Mouse (Mus musculus) midbrain, embryonic 11.5 days (tissue): Measurements from ENCODE around the gene Tmem38a. TPM values are rescaled to one million over a fixed set of nuclear protein-coding genes. Genes with fewer than 3 reads are reported as not detected.

Source experiments
- ATAC-seq: fragments of 200-750 bp; cut with Nextera tagmentation; 2 replicates; pipeline ENCODE4 v1.8.0; 2017; ENCODE audit warnings: moderate TSS enrichment, moderate library complexity; ENCODE audit not compliant: low FRiP score
- DNase-seq: peaks from one replicate; pipeline ENCODE4 v3.0.0; 2015; ENCODE audit warnings: low spot score; ENCODE audit errors: missing footprints
- H3K27ac ChIP-seq: fragments of 300-500 bp; sonication (generic); 2 replicates; pipeline ENCODE4 v1.5.1; 2014; ENCODE audit warnings: low read depth, low read length
- H3K27me3 ChIP-seq: fragments of 300-500 bp; sonication (generic); 2 replicates; pipeline ENCODE4 v1.6.1; 2014; ENCODE audit warnings: mild to moderate bottlenecking, low read length, moderate library complexity, mixed read lengths; ENCODE audit not compliant: control insufficient read depth, insufficient read depth
- H3K36me3 ChIP-seq: fragments of 300-500 bp; sonication (generic); 2 replicates; pipeline ENCODE4 v1.6.1; 2014; ENCODE audit warnings: mild to moderate bottlenecking, low read length, moderate library complexity, mixed read lengths; ENCODE audit not compliant: control insufficient read depth, insufficient read depth
- H3K4me1 ChIP-seq: fragments of 300-500 bp; sonication (generic); 2 replicates; pipeline ENCODE4 v1.6.1; 2014; ENCODE audit warnings: low read length; ENCODE audit not compliant: control insufficient read depth, insufficient read depth
- H3K4me2 ChIP-seq: fragments of 300-500 bp; sonication (generic); 2 replicates; pipeline ENCODE4 v1.6.1; 2014; ENCODE audit warnings: mild to moderate bottlenecking, moderate library complexity
- H3K4me3 ChIP-seq: fragments of 300-500 bp; sonication (generic); 2 replicates; pipeline ENCODE4 v1.5.1; 2014; ENCODE audit warnings: low read depth, low read length
- H3K9ac ChIP-seq: fragments of 300-500 bp; sonication (generic); 2 replicates; pipeline ENCODE4 v1.6.1; 2014; ENCODE audit warnings: low read length
- H3K9me3 ChIP-seq: fragments of 300-500 bp; sonication (generic); 2 replicates; pipeline ENCODE4 v1.6.1; 2016; ENCODE audit warnings: low read length; ENCODE audit not compliant: control insufficient read depth
- WGBS: fragments of 180-500 bp; shearing (Covaris S2); extraction: QIAGEN DNeasy Blood & Tissue Kit; methylation state at CpG from one replicate; pipeline ENCODE4 v1.1.7; 2014; 5-methylcytosine and 5-hydroxymethylcytosine counted together
- polyA plus RNA-seq: library from polyadenylated mRNA; unstranded; fragments of >200 nt; fragmentation: Nextera tagmentation; extraction: Ambion mirVana; gene quantifications from 2 replicates; pipeline ENCODE4 v1.2.1, GENCODE M21; 2014

The Tmem38a gene
- polyA plus RNA-seq, 1 experiment from 2014 or later, result 9.1 TPM

GRCm38 (mm10) chr8:72555770-72556169 is 16.1 kb upstream of the Tmem38a start:
- H3K27me3 ChIP-seq, result no peaks in the 10 kb centered on the region
- WGBS, result 52% methylated on average over 4 of the region's 4 CpGs
- H3K4me2 ChIP-seq, result no peak overlapping the region
- no peak for ATAC-seq
- H3K27ac ChIP-seq, result no peak overlapping the region
- no peaks in the 10 kb centered on the region for H3K4me1 ChIP-seq
- no peaks in the 10 kb centered on the region for H3K9me3 ChIP-seq
- DNase-seq, result no peak
- no peak overlapping the region for H3K4me3 ChIP-seq
- H3K9ac ChIP-seq, result no peak overlapping the region
- no peaks in the 10 kb centered on the region for H3K36me3 ChIP-seq

- Histone ChIP-seq H3K4me3 (no peak overlapping the region), H3K9me3 (no peaks in the 10 kb centered on the region), H3K27me3 (no peaks in the 10 kb centered on the region), H3K27ac (no peak overlapping the region), H3K36me3 (peaks cover 8% of the 10 kb centered on the region), H3K9ac (no peak overlapping the region), H3K4me2 (no peak overlapping the region), H3K4me1 (no peaks in the 10 kb centered on the region)
- no peak for DNase-seq
- WGBS, result 90% methylated on average over 1 of the region's 1 CpGs
- ATAC-seq, result no peak
Measured at GRCm38 (mm10) chr8:72561111-72561689, 10.7 kb upstream of the Tmem38a start.

GRCm38 (mm10) chr8:72565970-72566369 is 5.9 kb upstream of the Tmem38a start:
- Histone ChIP-seq H3K36me3 (peaks cover 28% of the 10 kb centered on the region), H3K9ac (no peak overlapping the region), H3K4me1 (peaks cover 4% of the 10 kb centered on the region), H3K4me3 (no peak overlapping the region), H3K4me2 (no peak overlapping the region), H3K27me3 (no peaks in the 10 kb centered on the region), H3K9me3 (no peaks in the 10 kb centered on the region), H3K27ac (no peak overlapping the region)
- 93% methylated on average over 2 of the region's 2 CpGs for WGBS
- no peak for DNase-seq
- ATAC-seq, result no peak

GRCm38 (mm10) chr8:72570633-72571610 is 933 bp upstream of the Tmem38a start, which contains the start of gene Smim7:
Gene Smim7 (minus strand): TSS chr8:72571088.
- Histone ChIP-seq H3K9me3 (no peaks in the 10 kb centered on the region), H3K27me3 (no peaks in the 10 kb centered on the region), H3K4me1 (peaks cover 11% of the 10 kb centered on the region), H3K4me3 (peak within 1 kb of the TSS; percentile 64), H3K4me2 (peak within 1 kb of the TSS; percentile 88), H3K27ac (peak within 1 kb of the TSS; percentile 77), H3K9ac (peak within 1 kb of the TSS; percentile 76), H3K36me3 (peaks cover 21% of the 10 kb centered on the region)
- ATAC-seq (peak; percentile 98), DNase-seq (peak; percentile 100)
- WGBS, result under 1% methylated on average over 52 of the region's 52 CpGs

GRCm38 (mm10) chr8:72572507-72572906 is 652 bp downstream of the Tmem38a start:
- H3K36me3 ChIP-seq, result peaks cover 10% of the 10 kb centered on the region
- ATAC-seq (no peak), DNase-seq (no peak)
- peaks cover 11% of the 10 kb centered on the region for H3K4me1 ChIP-seq
- peak overlapping the region; percentile 76 for H3K9ac ChIP-seq
- H3K9me3 ChIP-seq, result no peaks in the 10 kb centered on the region
- no peaks in the 10 kb centered on the region for H3K27me3 ChIP-seq
- no peak overlapping the region for H3K27ac ChIP-seq
- H3K4me3 ChIP-seq, result peak overlapping the region; percentile 64
- H3K4me2 ChIP-seq, result peak overlapping the region; percentile 88
- WGBS, result 5% methylated on average over 10 of the region's 10 CpGs

GRCm38 (mm10) chr8:72573450-72573849 is 1.6 kb downstream of the Tmem38a start:
- DNase-seq, result no peak
- Histone ChIP-seq H3K27ac (no peak overlapping the region), H3K36me3 (peaks cover 6% of the 10 kb centered on the region), H3K4me2 (no peak overlapping the region), H3K4me3 (no peak overlapping the region), H3K9me3 (no peaks in the 10 kb centered on the region), H3K27me3 (no peaks in the 10 kb centered on the region), H3K9ac (no peak overlapping the region), H3K4me1 (peaks cover 11% of the 10 kb centered on the region)
- 77% methylated on average over 6 of the region's 6 CpGs for WGBS
- ATAC-seq, result no peak

GRCm38 (mm10) chr8:72575915-72576314 is 4.1 kb downstream of the Tmem38a start:
- Histone ChIP-seq H3K36me3 (no peaks in the 10 kb centered on the region), H3K27ac (no peak overlapping the region), H3K9me3 (no peaks in the 10 kb centered on the region), H3K9ac (no peak overlapping the region), H3K4me2 (no peak overlapping the region), H3K4me1 (peaks cover 7% of the 10 kb centered on the region), H3K27me3 (no peaks in the 10 kb centered on the region), H3K4me3 (no peak overlapping the region)
- ATAC-seq (no peak), DNase-seq (no peak)
- 93% methylated on average over 6 of the region's 6 CpGs for WGBS

- Histone ChIP-seq H3K27me3 (no peaks in the 10 kb centered on the region), H3K9me3 (no peaks in the 10 kb centered on the region), H3K4me2 (no peak overlapping the region), H3K27ac (no peak overlapping the region), H3K36me3 (no peaks in the 10 kb centered on the region), H3K4me3 (no peak overlapping the region), H3K9ac (no peak overlapping the region), H3K4me1 (peaks cover 6% of the 10 kb centered on the region)
- ATAC-seq, result no peak
- DNase-seq, result no peak
- 80% methylated on average over 3 of the region's 3 CpGs for WGBS
Measured at GRCm38 (mm10) chr8:72577266-72577665, 5.4 kb downstream of the Tmem38a start.

- no peak for ATAC-seq
- 86% methylated on average over 1 of the region's 1 CpGs for WGBS
- no peak overlapping the region for H3K27ac ChIP-seq
Measured at GRCm38 (mm10) chr8:72577941-72578340, 6.1 kb downstream of the Tmem38a start.

More at GRCm38 (mm10) chr8:72577941-72578340, 6.1 kb downstream of the Tmem38a start:
- Histone ChIP-seq H3K27me3 (no peaks in the 10 kb centered on the region), H3K9ac (no peak overlapping the region), H3K4me2 (no peak overlapping the region), H3K4me1 (no peaks in the 10 kb centered on the region), H3K36me3 (no peaks in the 10 kb centered on the region), H3K4me3 (no peak overlapping the region), H3K9me3 (no peaks in the 10 kb centered on the region)
- no peak for DNase-seq
